Mouse (Mus musculus): ENCODE data around the gene Tnfsf13b.

Tnfsf13b gene

GRCm38 (mm10) chr8:10049162-10049561 lies 42.9 kb downstream of the Tnfsf13b start:
- no peak for DNase-seq

GRCm38 (mm10) chr8:10051576-10051975 lies 45.3 kb downstream of the Tnfsf13b start:
- DNase-seq, result no peak

- DNase-seq, result peak; percentile 13
Observed at GRCm38 (mm10) chr8:10053571-10053990, 47.3 kb downstream of the Tnfsf13b start.

- DNase-seq, result no peak
Observed at GRCm38 (mm10) chr8:10061001-10061400, 54.7 kb downstream of the Tnfsf13b start.

GRCm38 (mm10) chr8:10066906-10067305 lies 60.6 kb downstream of the Tnfsf13b start:
- DNase-seq, result peak; percentile 26

GRCm38 (mm10) chr8:10067775-10068174 lies 61.5 kb downstream of the Tnfsf13b start:
- no peak for DNase-seq

GRCm38 (mm10) chr8:10072347-10072746 lies 66.1 kb downstream of the Tnfsf13b start:
- DNase-seq, result no peak
